Mouse (Mus musculus) spleen, postnatal 14 days (tissue): ENCODE results near the gene Sf3b4.
A peak's percentile ranks its signal among the peaks of the same experiment; 100 is the strongest.
"Not testable (repeated sequence)": the region's sequence is repeated elsewhere in the genome, so short reads cannot be mapped to it uniquely, and the experiment has no call there.

ENCODE experiments used
- DNase-seq, 2 experiments: peaks; one replicate each; pipeline ENCODE4 v3.0.0; 2021 to 2022; ENCODE audit warnings: low spot score in 2 of 2

Sf3b4 gene

DNA sequence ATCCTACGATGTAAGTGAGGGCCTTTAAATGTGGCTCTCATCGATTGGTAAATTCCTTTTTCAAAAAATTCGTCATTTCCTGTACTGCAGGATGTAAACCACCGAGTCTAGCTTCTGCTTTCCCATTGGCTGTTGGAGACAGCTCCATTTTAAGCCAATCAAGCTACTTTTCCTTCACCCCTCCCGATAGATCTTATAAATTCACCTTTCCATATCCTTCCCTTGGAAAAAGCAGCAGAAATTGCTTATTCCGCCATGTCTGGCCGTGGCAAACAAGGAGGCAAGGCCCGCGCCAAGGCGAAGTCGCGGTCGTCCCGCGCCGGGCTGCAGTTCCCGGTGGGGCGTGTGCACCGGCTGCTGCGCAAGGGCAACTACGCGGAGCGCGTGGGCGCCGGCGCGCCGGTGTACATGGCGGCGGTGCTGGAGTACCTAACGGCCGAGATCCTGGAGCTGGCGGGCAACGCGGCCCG is 47.6 kb downstream of the Sf3b4 start, which contains the start of the genes Bola1 and Hist2h2ab:
Gene Bola1, minus strand, starts transcription at position 49 of the 470 bp plus-strand sequence.
Gene Hist2h2ab, plus strand, starts transcription at position 205 of the 470 bp plus-strand sequence.
- DNase-seq: peak; percentile 64 to 72

DNA sequence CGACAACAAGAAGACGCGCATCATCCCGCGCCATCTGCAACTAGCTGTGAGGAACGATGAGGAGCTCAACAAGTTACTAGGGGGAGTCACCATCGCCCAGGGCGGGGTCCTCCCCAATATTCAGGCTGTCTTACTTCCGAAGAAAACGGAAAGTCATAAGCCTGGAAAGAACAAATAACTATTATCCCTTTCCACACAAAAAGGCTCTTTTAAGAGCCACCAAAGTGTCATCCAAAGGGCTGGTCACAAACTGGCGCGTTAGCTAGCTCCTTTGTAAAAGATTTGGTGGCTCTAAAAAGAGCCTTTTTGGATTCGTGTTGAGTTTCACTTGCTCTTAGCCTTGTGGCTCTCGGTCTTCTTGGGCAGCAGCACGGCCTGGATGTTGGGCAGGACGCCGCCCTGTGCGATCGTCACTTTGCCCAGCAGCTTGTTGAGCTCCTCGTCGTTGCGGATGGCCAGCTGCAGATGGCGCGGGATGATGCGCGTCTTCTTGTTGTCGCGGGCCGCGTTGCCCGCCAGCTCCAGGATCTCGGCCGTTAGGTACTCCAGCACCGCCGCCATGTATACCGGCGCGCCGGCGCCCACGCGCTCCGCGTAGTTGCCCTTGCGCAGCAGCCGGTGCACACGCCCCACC is 48.1 kb downstream of the Sf3b4 start:
- not testable (repeated sequence) for DNase-seq

- DNase-seq: peak; percentile 78 to 83
Measured at GRCm38 (mm10) chr3:96220765-96221639, 48.9 kb downstream of the Sf3b4 start, which contains the start of the genes Hist2h2ac and Hist2h2be. Gene Hist2h2ac, minus strand, starts transcription at chr3:96220880. Gene Hist2h2be, plus strand, starts transcription at chr3:96221119.

DNA sequence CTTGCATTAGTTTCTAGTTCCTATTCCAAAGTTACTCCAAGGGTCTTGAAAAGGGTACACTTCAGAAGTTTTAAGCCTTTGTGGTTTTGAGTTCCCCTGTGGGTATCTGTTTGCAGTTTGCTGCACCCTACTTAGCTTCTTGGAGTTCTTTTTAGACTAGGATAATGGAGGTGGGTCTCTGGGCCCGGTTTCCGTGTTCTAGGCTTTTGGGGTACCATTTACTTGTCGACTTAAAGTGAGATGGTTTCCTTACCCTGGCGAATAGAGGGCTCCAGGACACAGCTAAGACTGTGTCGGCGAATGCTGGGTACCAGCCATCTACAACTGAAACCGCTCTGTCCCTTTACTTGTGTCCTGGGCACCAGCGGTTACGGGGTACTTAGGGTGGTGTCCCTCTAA is 49.5 kb downstream of the Sf3b4 start:
- DNase-seq: peak; percentile 18 to 28

- no peak for DNase-seq
Measured at GRCm38 (mm10) chr3:96222774-96223173, 50.6 kb downstream of the Sf3b4 start.

DNA sequence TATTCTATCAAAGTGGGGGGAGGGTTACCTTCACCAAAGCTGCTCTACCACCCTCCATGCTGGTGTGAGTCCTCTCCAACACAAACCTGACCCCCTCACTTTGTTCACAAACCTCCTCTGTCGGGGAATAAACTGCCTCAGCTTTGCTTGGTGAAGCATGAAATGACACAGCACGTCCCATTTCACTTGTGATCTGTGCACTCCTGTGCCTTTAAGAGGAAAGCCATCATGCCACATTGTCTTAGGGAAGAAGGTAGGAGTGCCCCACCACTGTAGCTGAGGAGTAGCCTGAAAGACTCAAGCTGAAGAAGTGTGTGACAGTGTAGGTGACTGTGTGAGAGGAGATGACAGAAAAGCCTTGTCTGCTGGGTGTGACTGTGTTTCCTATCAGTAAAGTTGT is 53.3 kb downstream of the Sf3b4 start:
- DNase-seq: no peak
